Mouse (Mus musculus): ENCODE results near the gene Rab3b. TPM values are rescaled to one million over a fixed set of nuclear protein-coding genes. Genes with fewer than 3 reads are reported as not detected.

The Rab3b gene
- polyA plus RNA-seq, 1 experiment from 2014 or later, result 14.5 TPM

DNA sequence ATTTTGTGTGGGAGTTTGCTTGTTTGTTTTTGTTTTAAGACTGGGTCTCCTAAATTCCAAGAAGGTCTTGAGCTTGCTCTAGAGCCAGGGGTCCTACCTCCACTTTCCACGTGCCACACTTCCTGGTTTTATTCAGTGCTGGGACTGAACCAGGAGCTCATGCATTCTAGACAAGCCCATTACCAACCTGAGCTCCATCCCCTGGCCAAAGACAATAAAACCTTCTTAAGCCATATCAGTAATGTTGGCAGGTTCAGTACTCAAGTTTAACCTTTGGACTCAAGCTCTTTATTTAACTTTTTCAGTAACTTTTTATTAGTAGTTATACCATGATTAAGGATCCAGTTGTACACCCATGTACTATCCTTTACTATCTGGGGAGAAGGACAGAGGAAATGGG is 54.3 kb downstream of the Rab3b start:
- Histone ChIP-seq H3K27ac (ENCODE audit: low read depth) (no peak overlapping the region), H3K9ac (ENCODE audit: low read length) (no peak overlapping the region), H3K36me3 (ENCODE audit: control insufficient read depth, insufficient read depth, low read length) (no peaks in the 10 kb centered on the region), H3K27me3 (replicated peaks; ENCODE audit: control insufficient read depth, insufficient read depth, low read length) (no peaks in the 10 kb centered on the region), H3K4me1 (replicated peaks; ENCODE audit: control insufficient read depth, insufficient read depth, low read length) (no peaks in the 10 kb centered on the region), H3K4me2 (ENCODE audit: low read length) (no peak overlapping the region), H3K4me3 (ENCODE audit: low read depth, low read length) (no peak overlapping the region), H3K9me3 (ENCODE audit: control insufficient read depth, low read length) (no peaks in the 10 kb centered on the region)
- ATAC-seq (replicated peaks; ENCODE audit: low FRiP score, low TSS enrichment, low read depth), result no peak
- WGBS, result 71% methylated on average over 1 of the region's 1 CpGs
- no peak for DNase-seq (ENCODE audit: low spot score)

GRCm38 (mm10) chr4:108934856-108935255 is 56.0 kb downstream of the Rab3b start:
- no peaks in the 10 kb centered on the region for H3K27me3 ChIP-seq (replicated peaks; ENCODE audit: control insufficient read depth, insufficient read depth, low read length)
- no peaks in the 10 kb centered on the region for H3K36me3 ChIP-seq (ENCODE audit: control insufficient read depth, insufficient read depth, low read length)
- 93% methylated on average over 4 of the region's 4 CpGs for WGBS
- H3K4me3 ChIP-seq (ENCODE audit: low read depth, low read length), result no peak overlapping the region
- H3K4me1 ChIP-seq (replicated peaks; ENCODE audit: control insufficient read depth, insufficient read depth, low read length), result no peaks in the 10 kb centered on the region
- ATAC-seq (replicated peaks; ENCODE audit: low FRiP score, low TSS enrichment, low read depth) (no peak), DNase-seq (ENCODE audit: low spot score) (no peak)
- no peak overlapping the region for H3K27ac ChIP-seq (ENCODE audit: low read depth)
- H3K4me2 ChIP-seq (ENCODE audit: low read length), result no peak overlapping the region
- no peak overlapping the region for H3K9ac ChIP-seq (ENCODE audit: low read length)
- H3K9me3 ChIP-seq (ENCODE audit: control insufficient read depth, low read length), result no peaks in the 10 kb centered on the region

- Histone ChIP-seq H3K36me3 (ENCODE audit: control insufficient read depth, insufficient read depth, low read length) (no peaks in the 10 kb centered on the region), H3K27ac (ENCODE audit: low read depth) (no peak overlapping the region), H3K9me3 (ENCODE audit: control insufficient read depth, low read length) (no peaks in the 10 kb centered on the region), H3K4me3 (ENCODE audit: low read depth, low read length) (no peak overlapping the region), H3K4me1 (replicated peaks; ENCODE audit: control insufficient read depth, insufficient read depth, low read length) (no peaks in the 10 kb centered on the region), H3K9ac (ENCODE audit: low read length) (no peak overlapping the region), H3K4me2 (ENCODE audit: low read length) (no peak overlapping the region), H3K27me3 (replicated peaks; ENCODE audit: control insufficient read depth, insufficient read depth, low read length) (no peaks in the 10 kb centered on the region)
- WGBS, result 68% methylated on average over 12 of the region's 12 CpGs
- DNase-seq (ENCODE audit: low spot score) (no peak), ATAC-seq (replicated peaks; ENCODE audit: low FRiP score, low TSS enrichment, low read depth) (no peak)
Observed at GRCm38 (mm10) chr4:108937848-108938771, 59.2 kb downstream of the Rab3b start.

GRCm38 (mm10) chr4:108940681-108941473 is 62.0 kb downstream of the Rab3b start:
- Histone ChIP-seq H3K27ac (ENCODE audit: low read depth) (no peak overlapping the region), H3K4me2 (ENCODE audit: low read length) (no peak overlapping the region), H3K9me3 (ENCODE audit: control insufficient read depth, low read length) (no peaks in the 10 kb centered on the region), H3K4me3 (ENCODE audit: low read depth, low read length) (no peak overlapping the region), H3K9ac (ENCODE audit: low read length) (no peak overlapping the region), H3K27me3 (replicated peaks; ENCODE audit: control insufficient read depth, insufficient read depth, low read length) (no peaks in the 10 kb centered on the region), H3K4me1 (replicated peaks; ENCODE audit: control insufficient read depth, insufficient read depth, low read length) (no peaks in the 10 kb centered on the region), H3K36me3 (ENCODE audit: control insufficient read depth, insufficient read depth, low read length) (no peaks in the 10 kb centered on the region)
- no peak for DNase-seq (ENCODE audit: low spot score)
- no peak for ATAC-seq (replicated peaks; ENCODE audit: low FRiP score, low TSS enrichment, low read depth)
- 81% methylated on average over 17 of the region's 17 CpGs for WGBS

GRCm38 (mm10) chr4:108942171-108942570 is 63.3 kb downstream of the Rab3b start:
- Histone ChIP-seq H3K4me3 (ENCODE audit: low read depth, low read length) (no peak overlapping the region), H3K9me3 (ENCODE audit: control insufficient read depth, low read length) (no peaks in the 10 kb centered on the region), H3K27me3 (replicated peaks; ENCODE audit: control insufficient read depth, insufficient read depth, low read length) (no peaks in the 10 kb centered on the region), H3K4me1 (replicated peaks; ENCODE audit: control insufficient read depth, insufficient read depth, low read length) (no peaks in the 10 kb centered on the region), H3K9ac (ENCODE audit: low read length) (no peak overlapping the region), H3K27ac (ENCODE audit: low read depth) (no peak overlapping the region), H3K4me2 (ENCODE audit: low read length) (no peak overlapping the region), H3K36me3 (ENCODE audit: control insufficient read depth, insufficient read depth, low read length) (no peaks in the 10 kb centered on the region)
- DNase-seq (ENCODE audit: low spot score) (no peak), ATAC-seq (replicated peaks; ENCODE audit: low FRiP score, low TSS enrichment, low read depth) (no peak)
- 74% methylated on average over 4 of the region's 4 CpGs for WGBS

- no peak for DNase-seq (ENCODE audit: low spot score)
- 82% methylated on average over 11 of the region's 11 CpGs for WGBS
- no peak for ATAC-seq (replicated peaks; ENCODE audit: low FRiP score, low TSS enrichment, low read depth)
- H3K4me2 ChIP-seq (ENCODE audit: low read length), result no peak overlapping the region
- H3K27me3 ChIP-seq (replicated peaks; ENCODE audit: control insufficient read depth, insufficient read depth, low read length), result no peaks in the 10 kb centered on the region
- H3K36me3 ChIP-seq (ENCODE audit: control insufficient read depth, insufficient read depth, low read length), result no peaks in the 10 kb centered on the region
- no peaks in the 10 kb centered on the region for H3K4me1 ChIP-seq (replicated peaks; ENCODE audit: control insufficient read depth, insufficient read depth, low read length)
- no peak overlapping the region for H3K4me3 ChIP-seq (ENCODE audit: low read depth, low read length)
- no peak overlapping the region for H3K27ac ChIP-seq (ENCODE audit: low read depth)
- no peak overlapping the region for H3K9ac ChIP-seq (ENCODE audit: low read length)
- H3K9me3 ChIP-seq (ENCODE audit: control insufficient read depth, low read length), result no peaks in the 10 kb centered on the region
Observed at GRCm38 (mm10) chr4:108942986-108943720, 64.3 kb downstream of the Rab3b start.

- Histone ChIP-seq H3K4me2 (ENCODE audit: low read length) (no peak overlapping the region), H3K9me3 (ENCODE audit: control insufficient read depth, low read length) (no peaks in the 10 kb centered on the region), H3K4me1 (replicated peaks; ENCODE audit: control insufficient read depth, insufficient read depth, low read length) (no peaks in the 10 kb centered on the region), H3K4me3 (ENCODE audit: low read depth, low read length) (no peak overlapping the region), H3K36me3 (ENCODE audit: control insufficient read depth, insufficient read depth, low read length) (no peaks in the 10 kb centered on the region), H3K27ac (ENCODE audit: low read depth) (no peak overlapping the region), H3K9ac (ENCODE audit: low read length) (no peak overlapping the region), H3K27me3 (replicated peaks; ENCODE audit: control insufficient read depth, insufficient read depth, low read length) (no peaks in the 10 kb centered on the region)
- ATAC-seq (replicated peaks; ENCODE audit: low FRiP score, low TSS enrichment, low read depth) (no peak), DNase-seq (ENCODE audit: low spot score) (no peak)
- 89% methylated on average over 7 of the region's 7 CpGs for WGBS
Observed at GRCm38 (mm10) chr4:108949168-108949567, 70.3 kb downstream of the Rab3b start.

GRCm38 (mm10) chr4:108950201-108950600 is 71.3 kb downstream of the Rab3b start:
- H3K9me3 ChIP-seq (ENCODE audit: control insufficient read depth, low read length), result no peaks in the 10 kb centered on the region
- no peaks in the 10 kb centered on the region for H3K4me1 ChIP-seq (replicated peaks; ENCODE audit: control insufficient read depth, insufficient read depth, low read length)
- DNase-seq (ENCODE audit: low spot score), result no peak
- no peak for ATAC-seq (replicated peaks; ENCODE audit: low FRiP score, low TSS enrichment, low read depth)
- H3K4me3 ChIP-seq (ENCODE audit: low read depth, low read length), result no peak overlapping the region
- no peak overlapping the region for H3K9ac ChIP-seq (ENCODE audit: low read length)
- no peaks in the 10 kb centered on the region for H3K27me3 ChIP-seq (replicated peaks; ENCODE audit: control insufficient read depth, insufficient read depth, low read length)
- 94% methylated on average over 1 of the region's 1 CpGs for WGBS
- H3K36me3 ChIP-seq (ENCODE audit: control insufficient read depth, insufficient read depth, low read length), result no peaks in the 10 kb centered on the region
- no peak overlapping the region for H3K27ac ChIP-seq (ENCODE audit: low read depth)
- H3K4me2 ChIP-seq (ENCODE audit: low read length), result no peak overlapping the region

All from intestine, embryonic 14.5 days (tissue).